Mouse (Mus musculus) naive thymus-derived CD4-positive, alpha-beta T cell, adult 2 months (primary cell): ENCODE measurements around the gene Rbm28.
A peak's percentile ranks its signal among the peaks of the same experiment; 100 is the strongest.

Experiments
- DNase-seq: peaks from one replicate; pipeline ENCODE4 v3.0.0-alpha.2; 2011; ENCODE audit warnings: low read depth

Gene Rbm28

GRCm38 (mm10) chr6:29143608-29144007 is 21.2 kb downstream of the Rbm28 start:
- DNase-seq, result peak; percentile 53

DNA sequence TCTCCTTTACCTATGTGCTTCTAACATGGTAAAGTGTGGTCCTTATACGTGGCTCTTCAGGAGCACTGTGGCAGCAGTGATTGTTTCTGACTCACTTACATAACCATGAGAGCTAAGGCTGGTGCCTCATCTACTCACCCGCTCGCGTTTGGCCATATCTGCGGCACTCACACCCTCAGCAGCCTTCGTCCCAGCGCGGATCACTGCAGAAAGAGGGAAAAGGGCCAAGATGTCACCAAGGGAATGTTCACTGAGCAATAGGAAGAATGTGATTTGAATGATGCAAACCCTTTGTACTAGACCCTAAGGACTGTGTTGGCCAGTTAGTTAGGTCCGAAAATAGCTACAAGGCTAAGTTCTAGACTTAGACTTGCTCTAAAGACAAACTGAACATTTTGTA is 27.4 kb downstream of the Rbm28 start:
- DNase-seq, result no peak

GRCm38 (mm10) chr6:29133100-29133499 is 31.7 kb downstream of the Rbm28 start:
- no peak for DNase-seq

DNA sequence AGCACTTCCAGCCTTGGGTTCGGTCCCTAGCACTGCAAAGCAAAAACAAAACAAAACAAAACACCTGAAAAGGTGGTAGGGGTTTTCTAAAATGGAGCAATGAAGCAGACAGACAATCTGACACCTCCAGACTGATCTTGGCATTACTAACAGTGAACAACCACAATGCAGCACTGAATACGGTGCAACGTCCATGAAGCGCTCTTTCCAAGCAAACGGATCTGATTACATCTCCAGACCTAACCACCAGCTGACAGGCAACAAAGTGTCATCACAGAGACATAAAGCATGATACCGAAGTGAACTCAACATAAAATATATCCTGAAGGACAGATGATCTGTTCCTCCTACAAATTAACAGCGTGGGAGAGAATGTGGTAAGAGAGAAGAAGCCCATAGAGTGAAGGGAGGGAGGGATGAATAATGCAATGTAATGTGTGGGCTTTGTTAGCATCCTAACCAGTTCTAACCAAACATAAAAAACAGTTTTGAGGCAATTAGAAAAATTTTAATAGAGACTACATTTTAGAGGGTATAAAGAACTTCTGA is 37.9 kb downstream of the Rbm28 start:
- DNase-seq, result no peak

DNA sequence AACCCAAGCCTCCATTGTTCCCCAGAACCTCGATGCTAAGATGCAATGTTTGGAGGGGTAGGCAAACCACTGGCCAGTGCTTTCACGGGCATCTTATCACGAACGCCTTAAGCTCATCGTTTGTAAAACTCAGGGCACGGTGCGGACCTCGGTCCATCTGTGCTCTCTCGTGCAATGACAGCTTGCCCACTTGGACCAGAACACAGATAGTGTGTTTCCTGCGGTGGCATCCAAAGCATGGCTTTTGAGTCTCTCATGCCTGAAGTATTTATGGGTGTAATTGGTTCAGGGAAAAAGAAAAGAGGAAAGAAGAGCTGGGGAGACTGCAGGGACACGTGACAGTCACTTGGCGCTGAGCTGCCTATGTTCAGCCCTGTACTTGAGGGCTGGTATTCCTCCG is 44.8 kb downstream of the Rbm28 start:
- no peak for DNase-seq

- DNase-seq, result no peak
Observed at GRCm38 (mm10) chr6:29118963-29119362, 45.8 kb downstream of the Rbm28 start.

- DNase-seq, result no peak
Observed at GRCm38 (mm10) chr6:29118231-29118630, 46.6 kb downstream of the Rbm28 start.

DNA sequence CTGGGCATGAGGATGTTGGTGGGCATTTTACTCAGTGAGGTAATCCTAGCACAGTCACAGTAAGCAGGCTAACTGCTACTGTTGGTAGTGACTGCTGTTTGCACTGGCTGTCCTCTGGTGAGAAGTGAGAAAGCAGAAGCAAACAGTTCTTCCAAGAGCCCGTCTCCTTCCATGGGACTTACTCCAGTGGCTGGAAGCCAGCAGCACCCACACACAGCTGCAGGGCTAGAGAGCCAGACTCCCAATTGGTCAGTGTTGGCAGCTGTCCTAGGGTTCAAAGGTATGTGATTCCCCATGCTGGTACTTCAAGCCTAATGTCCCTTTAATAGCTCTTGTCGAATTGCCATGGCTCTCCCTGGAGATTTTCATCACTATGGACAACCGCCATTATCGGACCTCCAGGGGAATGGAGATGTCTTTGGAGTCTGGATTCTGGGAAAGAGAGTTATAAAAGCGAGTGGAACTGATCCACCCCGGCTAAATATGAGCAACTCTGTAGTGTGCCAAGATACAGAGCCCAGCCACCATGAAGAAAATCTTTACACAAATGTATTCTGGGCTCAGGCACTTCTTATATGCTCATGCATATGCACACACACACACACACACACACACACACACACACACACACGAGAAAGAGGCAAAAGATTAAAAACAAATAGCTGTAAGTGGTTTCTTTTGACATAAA is 47.2 kb downstream of the Rbm28 start:
- DNase-seq, result no peak

DNA sequence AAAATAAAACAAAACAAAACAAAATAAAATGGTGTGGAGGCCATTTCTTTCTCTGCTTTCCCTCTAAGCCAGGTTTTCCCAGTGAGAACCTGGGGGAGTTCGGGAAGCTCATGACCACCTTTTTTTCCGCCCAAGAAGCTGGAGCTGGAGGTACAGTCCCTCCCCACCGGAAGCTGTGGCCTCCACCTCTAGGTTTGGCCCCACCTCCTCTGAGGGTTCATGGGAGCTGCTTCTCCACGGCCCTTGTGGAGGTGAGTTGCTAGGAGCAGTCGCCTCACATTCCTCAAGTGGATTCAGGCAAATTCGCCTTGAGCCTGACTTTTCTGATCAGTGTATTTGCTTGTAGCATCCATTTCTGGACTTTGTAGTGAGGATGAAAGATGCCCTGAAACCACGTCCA is 49.0 kb downstream of the Rbm28 start:
- DNase-seq, result no peak

DNA sequence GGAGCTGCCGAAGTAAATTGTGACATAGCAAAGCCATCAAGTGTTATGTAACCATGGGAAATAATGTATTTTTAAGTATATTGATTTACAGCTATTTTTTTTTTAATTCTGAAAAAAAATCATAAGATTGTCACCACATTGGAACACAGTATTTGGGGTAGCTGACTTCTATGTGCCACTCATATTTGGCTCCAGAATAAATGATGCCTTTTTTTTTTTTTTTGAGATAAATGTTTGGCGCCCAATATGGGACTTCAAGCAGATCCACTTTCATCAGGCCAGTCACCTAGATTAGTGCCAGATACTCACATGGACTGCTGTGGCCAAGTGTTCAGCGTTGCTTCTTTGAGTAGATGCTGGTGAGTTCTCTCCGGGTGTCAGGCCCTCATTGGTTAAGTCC is 53.3 kb downstream of the Rbm28 start:
- DNase-seq, result no peak

DNA sequence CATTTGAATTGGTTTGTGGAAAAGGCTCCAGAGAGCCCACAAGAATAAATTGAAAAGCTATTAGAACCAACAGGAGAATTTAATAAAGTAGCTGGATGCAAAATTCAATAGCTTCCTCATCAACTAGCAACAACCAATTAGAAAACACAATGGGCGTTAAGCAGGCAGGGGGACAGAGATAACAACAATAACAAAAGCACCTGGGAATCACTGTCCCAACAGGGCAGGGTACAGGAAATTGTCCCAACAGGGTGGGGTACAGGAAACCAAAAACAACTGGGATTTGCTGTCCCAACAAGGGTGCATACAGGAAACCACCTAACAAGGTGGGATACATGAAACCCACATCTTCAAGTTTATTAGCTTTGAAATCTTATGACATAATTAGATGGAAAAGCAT is 56.4 kb downstream of the Rbm28 start:
- DNase-seq, result no peak

- DNase-seq, result no peak
Observed at GRCm38 (mm10) chr6:29101248-29101864, 63.5 kb downstream of the Rbm28 start.

DNA sequence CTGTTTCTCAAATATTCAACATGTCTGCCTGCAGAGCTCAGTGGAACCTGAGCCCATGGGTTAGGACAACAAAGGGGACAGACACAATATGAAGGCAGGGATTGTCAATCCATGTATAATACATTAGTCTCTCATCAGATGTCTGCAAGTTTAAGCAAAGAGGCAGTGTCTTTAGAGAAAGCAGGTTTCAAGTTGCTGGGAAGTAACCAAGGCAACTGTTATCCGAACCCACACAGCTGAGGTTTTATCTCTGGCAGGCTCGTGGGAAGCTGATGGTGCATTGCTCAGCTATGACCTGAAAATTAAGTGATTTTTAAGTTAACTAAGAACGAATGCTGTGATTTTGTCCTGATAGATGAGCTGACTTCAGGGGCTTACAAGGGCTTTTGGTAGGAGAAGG is 64.4 kb downstream of the Rbm28 start:
- DNase-seq, result no peak

DNA sequence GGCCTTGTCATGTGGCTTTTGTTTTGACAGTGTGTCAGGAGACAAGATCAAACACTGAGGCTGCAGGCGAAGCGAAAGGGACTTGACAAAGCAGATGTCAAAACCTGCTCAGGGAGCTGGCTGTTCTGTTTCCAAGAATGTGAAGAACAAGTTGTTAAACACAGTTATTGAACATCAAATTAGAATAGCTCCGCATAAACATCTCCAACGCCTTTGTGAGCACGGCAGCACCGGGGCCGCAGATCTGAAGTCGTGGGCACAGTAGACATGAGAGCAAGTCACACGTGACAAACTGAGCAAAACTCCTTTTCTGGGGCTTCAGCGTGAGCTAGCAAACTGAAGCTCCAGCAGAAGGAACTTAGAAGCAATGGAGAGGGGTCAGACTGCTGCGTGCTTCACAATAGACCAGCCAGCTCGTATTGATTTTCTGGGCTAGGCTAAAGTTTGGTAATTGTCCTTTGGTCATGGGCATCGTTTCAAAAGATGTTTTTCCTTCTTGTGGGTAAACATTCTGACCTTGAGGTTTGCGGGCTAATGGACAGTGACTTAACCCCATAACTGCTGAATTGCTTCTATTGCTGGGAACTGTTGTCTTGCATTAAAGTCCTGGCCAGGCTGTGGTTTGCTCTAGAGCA is 65.2 kb downstream of the Rbm28 start:
- DNase-seq, result no peak

GRCm38 (mm10) chr6:29092904-29093303 is 71.9 kb downstream of the Rbm28 start:
- DNase-seq, result no peak

GRCm38 (mm10) chr6:29092234-29092633 is 72.6 kb downstream of the Rbm28 start:
- DNase-seq, result no peak

- DNase-seq, result no peak
Observed at GRCm38 (mm10) chr6:29087921-29088709, 76.7 kb downstream of the Rbm28 start.

- DNase-seq, result no peak
Observed at GRCm38 (mm10) chr6:29084401-29084800, 80.4 kb downstream of the Rbm28 start.

- DNase-seq, result no peak
Observed at GRCm38 (mm10) chr6:29082776-29083354, 81.9 kb downstream of the Rbm28 start.

- no peak for DNase-seq
Observed at GRCm38 (mm10) chr6:29081826-29082363, 82.9 kb downstream of the Rbm28 start.

GRCm38 (mm10) chr6:29079291-29079690 is 85.5 kb downstream of the Rbm28 start:
- DNase-seq, result no peak

DNA sequence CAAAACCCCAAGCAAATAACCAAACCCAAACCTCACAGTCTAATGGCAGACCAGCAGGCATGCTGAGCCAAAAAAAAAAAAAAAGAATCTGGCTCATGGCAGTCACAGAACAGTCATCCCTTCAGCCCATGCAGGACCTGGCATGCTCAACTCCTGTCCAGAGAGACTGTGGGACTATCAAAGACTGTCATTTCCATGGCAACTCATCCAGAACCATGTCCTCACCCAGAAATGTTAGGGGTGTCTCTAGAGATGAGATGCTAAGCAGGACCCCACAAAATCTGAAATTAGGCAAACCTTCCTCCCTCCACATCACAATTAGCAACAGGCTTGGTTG is 90.7 kb downstream of the Rbm28 start:
- no peak for DNase-seq
